Mouse (Mus musculus): ENCODE measurements at regions not wholly inside any gene's neighbourhood (a gene's known extent, or its start where the extent isn't known, plus 50 kb on each side); places are given as distances from the start of the nearest gene placed in this dataset.

- 67% methylated on average over 5 of the region's 5 CpGs for WGBS
- ATAC-seq (replicated peaks): no peak
- no peaks in the 10 kb centered on the region for H3K9me3 ChIP-seq
- H3K27me3 ChIP-seq: no peaks in the 10 kb centered on the region
- H3K27ac ChIP-seq (replicated peaks): no peak overlapping the region
- no peak overlapping the region for H3K9ac ChIP-seq (replicated peaks)
- peaks cover 16% of the 10 kb centered on the region; the same call in 1 of the 2 replicates for H3K4me1 ChIP-seq
- no peaks in the 10 kb centered on the region for H3K36me3 ChIP-seq
- no peak overlapping the region for H3K4me2 ChIP-seq (replicated peaks)
- no peak overlapping the region for H3K4me3 ChIP-seq
These were observed 184.8 kb upstream of the Snx19 start for GRCm38 (mm10) chr9:30242107-30242506.

GRCm38 (mm10) chr9:30264533-30265168 lies 162.3 kb upstream of the Snx19 start:
- ATAC-seq (replicated peaks): peak; percentile 92
- Histone ChIP-seq H3K27me3 (peaks cover 2% of the 10 kb centered on the region; the same call in 1 of the 2 replicates), H3K9ac (replicated peaks) (no peak overlapping the region), H3K4me1 (0 out of 2 replicates have a peak, but pooled peaks cover 3% of the 10 kb centered on the region), H3K4me2 (replicated peaks) (no peak overlapping the region), H3K9me3 (no peaks in the 10 kb centered on the region), H3K27ac (replicated peaks) (no peak overlapping the region), H3K4me3 (no peak overlapping the region), H3K36me3 (no peaks in the 10 kb centered on the region)
- 9% methylated on average over 11 of the region's 11 CpGs for WGBS

- Histone ChIP-seq H3K4me1 (peaks cover 7% of the 10 kb centered on the region; the same call in 1 of the 2 replicates), H3K4me3 (no peak overlapping the region), H3K9me3 (no peaks in the 10 kb centered on the region), H3K36me3 (no peaks in the 10 kb centered on the region), H3K27ac (replicated peaks) (no peak overlapping the region), H3K27me3 (peaks cover 3% of the 10 kb centered on the region; the same call in 1 of the 2 replicates), H3K4me2 (replicated peaks) (no peak overlapping the region), H3K9ac (replicated peaks) (no peak overlapping the region)
- ATAC-seq (replicated peaks): no peak
- WGBS: 26% methylated on average over 5 of the region's 5 CpGs
These were observed 155.8 kb upstream of the Snx19 start for GRCm38 (mm10) chr9:30271081-30271480.

GRCm38 (mm10) chr9:30273836-30274235 lies 153.1 kb upstream of the Snx19 start:
- Histone ChIP-seq H3K27ac (replicated peaks) (no peak overlapping the region), H3K9ac (replicated peaks) (no peak overlapping the region), H3K9me3 (no peaks in the 10 kb centered on the region), H3K4me1 (peaks cover 17% of the 10 kb centered on the region), H3K27me3 (peaks cover 3% of the 10 kb centered on the region; the same call in 1 of the 2 replicates), H3K36me3 (no peaks in the 10 kb centered on the region), H3K4me3 (no peak overlapping the region), H3K4me2 (replicated peaks) (no peak overlapping the region)
- 49% methylated on average over 4 of the region's 4 CpGs for WGBS
- no peak for ATAC-seq (replicated peaks)

GRCm38 (mm10) chr9:30278231-30278630 lies 148.7 kb upstream of the Snx19 start:
- peaks cover 18% of the 10 kb centered on the region for H3K4me1 ChIP-seq
- H3K4me3 ChIP-seq: no peak overlapping the region
- no peak overlapping the region for H3K27ac ChIP-seq (replicated peaks)
- H3K27me3 ChIP-seq: no peaks in the 10 kb centered on the region; the same call in 1 of the 2 replicates
- no peaks in the 10 kb centered on the region for H3K9me3 ChIP-seq
- 6% methylated on average over 1 of the region's 1 CpGs for WGBS
- no peak overlapping the region for H3K4me2 ChIP-seq (replicated peaks)
- no peaks in the 10 kb centered on the region for H3K36me3 ChIP-seq
- ATAC-seq (replicated peaks): peak; percentile 77
- H3K9ac ChIP-seq (replicated peaks): no peak overlapping the region

GRCm38 (mm10) chr9:30283080-30283770 lies 143.7 kb upstream of the Snx19 start:
- Histone ChIP-seq H3K27me3 (no peaks in the 10 kb centered on the region), H3K9me3 (no peaks in the 10 kb centered on the region), H3K4me1 (peaks cover 28% of the 10 kb centered on the region), H3K4me2 (replicated peaks) (no peak overlapping the region), H3K27ac (replicated peaks) (no peak overlapping the region), H3K36me3 (no peaks in the 10 kb centered on the region), H3K4me3 (no peak overlapping the region), H3K9ac (replicated peaks) (no peak overlapping the region)
- no peak for ATAC-seq (replicated peaks)
- WGBS: 87% methylated on average over 12 of the region's 12 CpGs

- Histone ChIP-seq H3K27me3 (no peaks in the 10 kb centered on the region), H3K36me3 (no peaks in the 10 kb centered on the region), H3K9me3 (no peaks in the 10 kb centered on the region), H3K27ac (replicated peaks) (no peak overlapping the region), H3K4me3 (no peak overlapping the region), H3K4me2 (replicated peaks) (no peak overlapping the region), H3K9ac (replicated peaks) (no peak overlapping the region), H3K4me1 (peaks cover 23% of the 10 kb centered on the region)
- 55% methylated on average over 4 of the region's 4 CpGs for WGBS
- no peak for ATAC-seq (replicated peaks)
These were observed 143.1 kb upstream of the Snx19 start for GRCm38 (mm10) chr9:30283771-30284148.

- Histone ChIP-seq H3K4me1 (peaks cover 21% of the 10 kb centered on the region), H3K4me2 (replicated peaks) (0 out of 2 replicates have a peak overlapping the region, but pooled peaks have one; percentile 6), H3K36me3 (no peaks in the 10 kb centered on the region), H3K9me3 (no peaks in the 10 kb centered on the region), H3K27ac (replicated peaks) (peak overlapping the region; percentile 35; the same call in 1 of the 2 replicates), H3K4me3 (no peak overlapping the region), H3K27me3 (no peaks in the 10 kb centered on the region), H3K9ac (replicated peaks) (no peak overlapping the region)
- peak; percentile 88 for ATAC-seq (replicated peaks)
- 9% methylated on average over 16 of the region's 16 CpGs for WGBS
These were observed 142.2 kb upstream of the Snx19 start for GRCm38 (mm10) chr9:30284562-30285323.

- H3K9ac ChIP-seq (replicated peaks): no peak overlapping the region
- 19% methylated on average over 2 of the region's 2 CpGs for WGBS
- peak; percentile 38; the same call in 1 of the 2 replicates for ATAC-seq (replicated peaks)
- H3K4me2 ChIP-seq (replicated peaks): no peak overlapping the region
- no peaks in the 10 kb centered on the region for H3K9me3 ChIP-seq
- H3K4me3 ChIP-seq: no peak overlapping the region
- H3K27ac ChIP-seq (replicated peaks): 0 out of 2 replicates have a peak overlapping the region, but pooled peaks have one; percentile 35
- H3K36me3 ChIP-seq: no peaks in the 10 kb centered on the region
- H3K27me3 ChIP-seq: no peaks in the 10 kb centered on the region
- H3K4me1 ChIP-seq: peaks cover 21% of the 10 kb centered on the region
These were observed 141.6 kb upstream of the Snx19 start for GRCm38 (mm10) chr9:30285324-30285599.

GRCm38 (mm10) chr9:30299844-30300243 lies 127.1 kb upstream of the Snx19 start:
- no peak overlapping the region for H3K9ac ChIP-seq (replicated peaks)
- H3K4me3 ChIP-seq: no peak overlapping the region
- no peaks in the 10 kb centered on the region for H3K9me3 ChIP-seq
- WGBS: 12% methylated on average over 4 of the region's 4 CpGs
- no peaks in the 10 kb centered on the region for H3K27me3 ChIP-seq
- peaks cover 10% of the 10 kb centered on the region; the same call in 1 of the 2 replicates for H3K4me1 ChIP-seq
- H3K36me3 ChIP-seq: no peaks in the 10 kb centered on the region
- no peak overlapping the region for H3K4me2 ChIP-seq (replicated peaks)
- no peak overlapping the region for H3K27ac ChIP-seq (replicated peaks)
- ATAC-seq (replicated peaks): no peak

- WGBS: 0% methylated on average over 2 of the region's 2 CpGs
- no peaks in the 10 kb centered on the region for H3K36me3 ChIP-seq
- no peak overlapping the region for H3K4me2 ChIP-seq (replicated peaks)
- ATAC-seq (replicated peaks): no peak
- H3K27ac ChIP-seq (replicated peaks): no peak overlapping the region
- H3K9ac ChIP-seq (replicated peaks): no peak overlapping the region
- 0 out of 2 replicates have a peak, but pooled peaks cover 3% of the 10 kb centered on the region for H3K4me1 ChIP-seq
- H3K27me3 ChIP-seq: no peaks in the 10 kb centered on the region
- H3K4me3 ChIP-seq: no peak overlapping the region
- H3K9me3 ChIP-seq: no peaks in the 10 kb centered on the region
These were observed 118.6 kb upstream of the Snx19 start for GRCm38 (mm10) chr9:30308281-30308680.

- no peak for ATAC-seq (replicated peaks)
- no peak overlapping the region for H3K9ac ChIP-seq (replicated peaks)
- no peak overlapping the region for H3K27ac ChIP-seq (replicated peaks)
- H3K36me3 ChIP-seq: no peaks in the 10 kb centered on the region
- H3K4me3 ChIP-seq: no peak overlapping the region
- WGBS: 97% methylated on average over 1 of the region's 1 CpGs
- no peak overlapping the region for H3K4me2 ChIP-seq (replicated peaks)
- peaks cover 12% of the 10 kb centered on the region for H3K4me1 ChIP-seq
- H3K27me3 ChIP-seq: no peaks in the 10 kb centered on the region
- H3K9me3 ChIP-seq: no peaks in the 10 kb centered on the region
These were observed 113.5 kb upstream of the Snx19 start for GRCm38 (mm10) chr9:30313360-30313759.

All from forebrain, embryonic 15.5 days (tissue).